Mouse (Mus musculus) myocyte (in vitro differentiated cells): ENCODE data around the gene Slc12a7. TPM values are rescaled to one million over a fixed set of nuclear protein-coding genes. Genes with fewer than 3 reads are reported as not detected.
"Not testable (repeated sequence)": the region's sequence is repeated elsewhere in the genome, so short reads cannot be mapped to it uniquely, and the experiment has no call there.

Source experiments
- H3K27me3 ChIP-seq: one replicate; pipeline ENCODE4 v1.6.1; 2011; ENCODE audit not compliant: control insufficient read depth, insufficient read depth, insufficient read length
- H3K36me3 ChIP-seq: one replicate; pipeline ENCODE4 v1.6.1; 2011; ENCODE audit not compliant: control insufficient read depth, insufficient read depth
- H3K4me2 ChIP-seq: one replicate; pipeline ENCODE4 v1.6.1; 2011; ENCODE audit warnings: low read depth, control low read depth
- H3K4me3 ChIP-seq: one replicate; pipeline ENCODE4 v1.5.1; 2011; ENCODE audit warnings: mild to moderate bottlenecking, control low read depth, moderate library complexity
- H3K79me2 ChIP-seq: one replicate; pipeline ENCODE4 v1.6.1; 2011; ENCODE audit not compliant: control insufficient read depth, insufficient read depth
- H3ac ChIP-seq: one replicate; pipeline ENCODE4 v1.6.1; 2011; ENCODE audit not compliant: control insufficient read depth, insufficient read length
- CEBPB ChIP-seq: IDR thresholded peaks from 2 replicates; pipeline ENCODE4 v1.6.1; 2011; ENCODE audit warnings: mild to moderate bottlenecking, moderate library complexity; ENCODE audit not compliant: poor library complexity, insufficient read depth, severe bottlenecking
- E2F4 ChIP-seq: IDR thresholded peaks from one replicate; pipeline ENCODE4 v1.6.1; 2011; ENCODE audit warnings: mild to moderate bottlenecking, control low read depth, moderate library complexity; ENCODE audit not compliant: insufficient read depth
- MAX ChIP-seq: IDR thresholded peaks from one replicate; pipeline ENCODE4 v1.6.1; 2011; ENCODE audit warnings: low read depth, mild to moderate bottlenecking, control low read depth
- MYOD1 ChIP-seq, 3 experiments: IDR thresholded peaks; one replicate each; pipeline ENCODE4 v1.6.1; 2011; ENCODE audit warnings: control low read depth in 2 of 3, low read depth in 2 of 3, mild to moderate bottlenecking in 2 of 3, moderate library complexity in 1 of 3; ENCODE audit not compliant: insufficient read length in 2 of 3, control insufficient read depth in 1 of 3
- MYOG ChIP-seq, 3 experiments: IDR thresholded peaks; one replicate each; pipeline ENCODE4 v1.6.1; 2011; ENCODE audit warnings: control low read depth in 2 of 3, low read depth in 2 of 3, mild to moderate bottlenecking in 2 of 3; ENCODE audit not compliant: insufficient read length in 2 of 3, control insufficient read depth in 1 of 3, insufficient read depth in 1 of 3
- POLR2A ChIP-seq: IDR thresholded peaks from one replicate; pipeline ENCODE4 v1.6.1; 2011; ENCODE audit warnings: low read depth, mild to moderate bottlenecking, control low read depth, moderate library complexity; ENCODE audit not compliant: insufficient read length
- POLR2AphosphoS2 ChIP-seq: IDR thresholded peaks from one replicate; pipeline ENCODE4 v1.6.1; 2011; ENCODE audit warnings: low read depth, control low read depth; ENCODE audit not compliant: insufficient read length
- REST ChIP-seq: IDR thresholded peaks from one replicate; pipeline ENCODE4 v1.6.1; 2011; ENCODE audit warnings: mild to moderate bottlenecking, control low read depth, moderate library complexity; ENCODE audit not compliant: insufficient read depth, insufficient read length
- SRF ChIP-seq: IDR thresholded peaks from one replicate; pipeline ENCODE4 v1.6.1; 2011; ENCODE audit warnings: low read depth; ENCODE audit not compliant: control insufficient read depth, insufficient read length
- TCF12 ChIP-seq: IDR thresholded peaks from one replicate; pipeline ENCODE4 v1.6.1; 2011; ENCODE audit warnings: mild to moderate bottlenecking, control low read depth; ENCODE audit not compliant: poor library complexity, insufficient read depth, severe bottlenecking
- TCF3 ChIP-seq: IDR thresholded peaks from one replicate; pipeline ENCODE4 v1.6.1; 2011; ENCODE audit warnings: low read depth, control low read depth; ENCODE audit not compliant: insufficient read length
- USF1 ChIP-seq: IDR thresholded peaks from one replicate; pipeline ENCODE4 v1.6.1; 2011; ENCODE audit warnings: low read depth, mild to moderate bottlenecking, control low read depth, moderate library complexity
- polyA plus RNA-seq: library from polyadenylated mRNA; unstranded; fragments of >200 nt; fragmentation: generic; extraction: Trizol; gene quantifications from one replicate; pipeline ENCODE4 v1.2.1, GENCODE M21; 2012; ENCODE audit warnings: missing spikeins

Gene Slc12a7
- polyA plus RNA-seq, 1 experiment, result 25.7 TPM

GRCm38 (mm10) chr13:73699714-73700113, 33.2 kb upstream of the Slc12a7 start:
- no peaks in the 10 kb centered on the region for H3K36me3 ChIP-seq

DNA sequence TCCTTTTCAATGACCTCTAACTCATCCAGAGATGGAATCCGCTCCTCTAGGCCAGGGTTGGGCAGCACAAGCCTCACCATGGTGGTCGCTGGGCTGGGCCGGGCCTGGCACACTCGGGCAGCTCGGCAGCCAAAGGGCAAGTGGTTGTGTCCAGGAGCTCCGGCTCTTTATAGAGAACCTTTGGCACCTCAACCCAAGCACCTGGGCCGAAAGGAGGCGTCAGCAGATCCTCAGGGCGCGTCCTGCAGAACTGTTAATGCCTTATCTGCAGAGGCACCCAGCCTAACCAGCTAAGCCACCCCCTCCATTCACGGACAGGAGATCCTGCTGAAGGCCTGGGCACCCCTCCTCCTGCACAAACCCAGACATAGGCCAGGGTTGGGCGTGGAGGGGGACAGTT, 32.3 kb upstream of the Slc12a7 start:
- no peak overlapping the region for H3K4me2 ChIP-seq
- no peaks in the 10 kb centered on the region for H3K79me2 ChIP-seq
- H3K36me3 ChIP-seq, result no peaks in the 10 kb centered on the region
- no peak overlapping the region for H3ac ChIP-seq
- H3K4me3 ChIP-seq, result no peak overlapping the region
- no peak for TF ChIP-seq MYOG (IDR thresholded peaks at IDR 0.05; ENCODE audit: control insufficient read depth in 1 of 3, insufficient read depth in 1 of 3, insufficient read length in 2 of 3, low read depth in 2 of 3)
- no peak for TF ChIP-seq TCF3
- TF ChIP-seq MAX, result no peak
- TF ChIP-seq TCF12, result no peak
- TF ChIP-seq MYOD1 (IDR thresholded peaks at IDR 0.05; ENCODE audit: control insufficient read depth in 1 of 3, insufficient read length in 2 of 3, low read depth in 2 of 3), result no peak
- TF ChIP-seq SRF, result no peak
- no peak for TF ChIP-seq E2F4
- H3K27me3 ChIP-seq, result peaks cover 16% of the 10 kb centered on the region

More at GRCm38 (mm10) chr13:73699714-73700113, 33.2 kb upstream of the Slc12a7 start:
- Histone ChIP-seq H3ac (no peak overlapping the region), H3K79me2 (no peaks in the 10 kb centered on the region), H3K4me3 (no peak overlapping the region), H3K27me3 (peaks cover 16% of the 10 kb centered on the region), H3K4me2 (no peak overlapping the region)
- TF ChIP-seq E2F4 (no peak), SRF (no peak), USF1 (no peak), TCF3 (no peak), POLR2AphosphoS2 (no peak), MYOG (IDR thresholded peaks at IDR 0.05; ENCODE audit: control insufficient read depth in 1 of 3, insufficient read depth in 1 of 3, insufficient read length in 2 of 3, low read depth in 2 of 3) (no peak), TCF12 (no peak)

GRCm38 (mm10) chr13:73701161-73701883, 31.6 kb upstream of the Slc12a7 start:
- H3K4me3 ChIP-seq, result no peak overlapping the region
- H3K27me3 ChIP-seq, result peaks cover 16% of the 10 kb centered on the region
- H3K4me2 ChIP-seq, result no peak overlapping the region
- no peaks in the 10 kb centered on the region for H3K36me3 ChIP-seq
- TF ChIP-seq SRF (no peak), POLR2AphosphoS2 (no peak), MYOD1 (IDR thresholded peaks at IDR 0.05; ENCODE audit: control insufficient read depth in 1 of 3, insufficient read length in 2 of 3, low read depth in 2 of 3) (no peak), CEBPB (no peak), E2F4 (no peak), TCF3 (no peak), USF1 (no peak), REST (no peak), MAX (no peak), TCF12 (no peak), POLR2A (no peak), MYOG (IDR thresholded peaks at IDR 0.05; ENCODE audit: control insufficient read depth in 1 of 3, insufficient read depth in 1 of 3, insufficient read length in 2 of 3, low read depth in 2 of 3) (no peak)
- no peaks in the 10 kb centered on the region for H3K79me2 ChIP-seq
- no peak overlapping the region for H3ac ChIP-seq

- no peak overlapping the region for H3K4me2 ChIP-seq
- peaks cover 16% of the 10 kb centered on the region for H3K27me3 ChIP-seq
- no peaks in the 10 kb centered on the region for H3K36me3 ChIP-seq
- TF ChIP-seq TCF12, result no peak
- TF ChIP-seq CEBPB, result no peak
- TF ChIP-seq MYOD1 (IDR thresholded peaks at IDR 0.05; ENCODE audit: control insufficient read depth in 1 of 3, insufficient read length in 2 of 3, low read depth in 2 of 3), result no peak
- TF ChIP-seq SRF, result no peak
- TF ChIP-seq E2F4, result no peak
- TF ChIP-seq USF1, result no peak
- no peak for TF ChIP-seq POLR2AphosphoS2
- no peaks in the 10 kb centered on the region for H3K79me2 ChIP-seq
- no peak overlapping the region for H3ac ChIP-seq
- H3K4me3 ChIP-seq, result no peak overlapping the region
Observed at GRCm38 (mm10) chr13:73702776-73703175, 30.1 kb upstream of the Slc12a7 start.

DNA sequence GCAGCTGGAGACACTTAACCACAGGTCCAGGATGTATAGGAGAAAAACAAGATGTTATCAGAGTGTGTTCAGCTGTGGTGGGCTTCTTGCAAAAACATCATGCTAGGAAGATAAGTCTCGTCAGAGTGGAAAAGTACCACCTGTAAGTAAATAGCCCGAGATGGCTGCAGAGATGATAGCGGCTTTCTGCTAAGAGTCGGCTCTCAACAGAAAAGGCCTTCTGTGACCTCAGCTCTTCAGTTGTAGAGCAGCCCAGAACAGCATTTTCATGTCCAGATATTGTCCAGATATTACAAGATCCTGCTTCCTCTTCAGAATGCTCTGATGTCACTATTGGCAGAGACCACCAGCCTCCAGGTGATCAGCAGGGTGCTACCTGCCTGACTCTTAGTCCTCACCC, 29.4 kb upstream of the Slc12a7 start:
- not testable (repeated sequence) for H3ac ChIP-seq, H3K79me2 ChIP-seq, H3K4me2 ChIP-seq, H3K36me3 ChIP-seq, H3K4me3 ChIP-seq
- peaks cover 16% of the 10 kb centered on the region for H3K27me3 ChIP-seq
